Mouse (Mus musculus) spleen, adult 12 weeks (tissue): ENCODE results near the gene Mysm1.

Experiments
- DNase-seq: peaks from one replicate; pipeline ENCODE4 v3.0.0; 2022; ENCODE audit warnings: low spot score

The Mysm1 gene

GRCm38 (mm10) chr4:94941221-94941855 lies 37.6 kb downstream of the Mysm1 start:
- no peak for DNase-seq

GRCm38 (mm10) chr4:94928743-94929142 lies 50.2 kb downstream of the Mysm1 start, which contains the start of gene Eqtn:
Gene Eqtn, minus strand, starts transcription at chr4:94928843.
- no peak for DNase-seq

- DNase-seq = no peak
Observed at GRCm38 (mm10) chr4:94901780-94902179, 77.1 kb downstream of the Mysm1 start.

GRCm38 (mm10) chr4:94900744-94901143 lies 78.2 kb downstream of the Mysm1 start:
- DNase-seq = no peak
